Mouse (Mus musculus) brain, embryonic 18.5 days (tissue): ENCODE results near the gene Abr.

Experiments
- DNase-seq: peaks from one replicate; pipeline ENCODE4 v3.0.0-alpha.2; 2012; ENCODE audit warnings: low read depth, low spot score

Gene Abr

DNA sequence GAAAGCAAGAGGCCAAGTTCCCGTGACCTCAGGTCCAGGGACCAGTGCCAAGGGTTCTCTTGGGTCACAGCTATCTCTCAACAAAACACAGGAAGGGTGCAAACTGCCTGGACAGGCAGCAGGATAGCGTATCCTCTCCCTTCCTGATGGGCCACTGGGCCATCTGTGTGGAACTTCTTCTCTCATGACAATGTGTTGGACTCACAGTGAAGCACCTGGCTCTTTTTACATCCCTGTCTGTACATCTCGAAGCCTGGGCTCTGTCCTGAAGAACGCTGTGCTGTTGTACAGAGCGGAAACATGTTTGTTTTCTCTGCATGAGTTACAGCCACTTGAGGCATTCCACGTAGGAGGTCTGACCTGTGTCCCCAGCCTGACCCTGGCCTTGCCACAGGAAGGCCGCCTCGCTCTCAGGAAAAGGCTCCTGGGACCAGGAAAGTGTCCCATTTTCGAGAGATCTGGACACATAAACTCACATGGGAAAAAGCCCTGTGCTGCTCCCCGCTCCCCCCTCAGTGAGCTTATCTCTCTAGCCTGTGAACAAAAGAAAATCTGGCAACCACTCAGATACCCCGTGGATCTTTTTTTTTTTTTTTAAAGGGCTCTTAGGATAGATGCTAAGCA lies 242.1 kb downstream of the Abr start:
- DNase-seq, result no peak

GRCm38 (mm10) chr11:76376425-76376824 lies 245.7 kb downstream of the Abr start:
- DNase-seq, result no peak

GRCm38 (mm10) chr11:76374491-76375185 lies 247.5 kb downstream of the Abr start:
- no peak for DNase-seq

GRCm38 (mm10) chr11:76372534-76372933 lies 249.6 kb downstream of the Abr start:
- DNase-seq, result no peak

GRCm38 (mm10) chr11:76372120-76372519 lies 250.0 kb downstream of the Abr start:
- no peak for DNase-seq

GRCm38 (mm10) chr11:76370491-76370890 lies 251.6 kb downstream of the Abr start:
- DNase-seq, result no peak
